Mouse (Mus musculus): ENCODE data around the gene Wdr5. TPM values are rescaled to one million over a fixed set of nuclear protein-coding genes. Genes with fewer than 3 reads are reported as not detected.
A peak's percentile ranks its signal among the peaks of the same experiment; 100 is the strongest.

Gene Wdr5
- polyA plus RNA-seq, 1 experiment from 2014 or later, result 16.6 TPM

DNA sequence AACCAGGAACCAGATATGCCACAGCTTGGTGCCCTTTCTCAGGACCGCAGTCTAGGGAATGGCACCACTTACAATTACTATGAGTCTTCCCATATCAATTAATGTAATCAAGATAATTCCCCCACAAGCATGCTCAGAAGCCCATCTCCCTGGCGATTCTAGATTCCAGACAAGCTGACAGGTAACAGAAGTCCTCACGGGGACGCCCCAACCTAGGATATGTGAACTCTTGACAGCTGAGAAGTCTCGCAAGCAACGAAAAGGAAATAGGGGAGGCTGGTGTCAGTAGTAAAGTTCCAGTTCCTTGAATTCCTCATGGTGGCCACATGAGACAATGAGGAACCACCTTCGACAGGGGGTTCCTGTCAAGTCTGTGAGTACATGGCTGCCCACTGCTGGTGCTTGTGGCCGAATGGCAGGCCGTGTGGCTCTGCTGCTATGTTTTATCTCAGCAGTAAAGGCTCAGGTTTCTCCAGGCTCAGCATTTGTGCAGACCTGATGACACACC lies 48.7 kb downstream of the Wdr5 start:
- TF ChIP-seq EP300 (IDR thresholded peaks at IDR 0.05; ENCODE audit: low read depth), result no peak
- peak; percentile 51 for TF ChIP-seq CTCF (IDR thresholded peaks at IDR 0.05; ENCODE audit: low read depth)
- Histone ChIP-seq H3K27me3 (ENCODE audit: insufficient read depth, low read length) (no peaks in the 10 kb centered on the region), H3K4me2 (ENCODE audit: low read depth, low read length) (no peak overlapping the region), H3K9me3 (ENCODE audit: low read length) (no peaks in the 10 kb centered on the region), H3K36me3 (replicated peaks; ENCODE audit: insufficient read depth, low read length) (no peaks in the 10 kb centered on the region), H3K9ac (replicated peaks) (no peak overlapping the region), H3K27ac (ENCODE audit: low read depth) (no peak overlapping the region), H3K4me3 (ENCODE audit: low read depth, low read length) (no peak overlapping the region), H3K4me1 (ENCODE audit: insufficient read depth) (peaks cover 14% of the 10 kb centered on the region)
- ATAC-seq, result no peak
- 46% methylated on average over 9 of the region's 9 CpGs for whole genome bisulfite sequencing (ENCODE audit: insufficient replicate concordance)
- DNase-seq, result no peak

DNA sequence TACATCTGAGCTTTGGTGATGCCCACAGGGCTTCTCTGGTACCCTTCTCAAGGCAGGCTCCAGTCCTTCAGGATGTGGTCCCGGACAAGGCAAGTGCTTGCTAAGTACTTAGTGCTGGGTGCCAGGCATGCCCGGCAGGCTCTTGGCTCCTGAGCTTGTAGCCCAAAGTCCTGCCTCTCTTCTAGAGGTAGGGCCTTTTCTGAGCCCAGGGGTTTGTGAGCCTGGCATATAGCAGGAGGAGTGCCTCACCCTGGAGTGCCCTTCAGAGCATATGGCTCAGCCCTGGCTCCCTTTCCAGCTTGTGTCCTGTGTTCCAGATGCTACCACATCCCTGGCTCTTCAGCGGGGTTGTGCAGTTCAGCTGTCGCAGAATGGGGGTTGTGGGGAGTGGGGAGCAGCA lies 49.7 kb downstream of the Wdr5 start:
- no peak overlapping the region for H3K4me2 ChIP-seq (ENCODE audit: low read depth, low read length)
- H3K27ac ChIP-seq (ENCODE audit: low read depth), result no peak overlapping the region
- H3K9ac ChIP-seq (replicated peaks), result no peak overlapping the region
- WGBS (ENCODE audit: insufficient replicate concordance), result 79% methylated on average over 4 of the region's 4 CpGs
- TF ChIP-seq EP300 (IDR thresholded peaks at IDR 0.05; ENCODE audit: low read depth) (no peak), CTCF (IDR thresholded peaks at IDR 0.05; ENCODE audit: low read depth) (no peak)
- H3K9me3 ChIP-seq (ENCODE audit: low read length), result no peaks in the 10 kb centered on the region
- no peak for DNase-seq
- no peaks in the 10 kb centered on the region for H3K27me3 ChIP-seq (ENCODE audit: insufficient read depth, low read length)
- peaks cover 14% of the 10 kb centered on the region for H3K4me1 ChIP-seq (ENCODE audit: insufficient read depth)
- no peak for ATAC-seq
- no peak overlapping the region for H3K4me3 ChIP-seq (ENCODE audit: low read depth, low read length)
- H3K36me3 ChIP-seq (replicated peaks; ENCODE audit: insufficient read depth, low read length), result no peaks in the 10 kb centered on the region

DNA sequence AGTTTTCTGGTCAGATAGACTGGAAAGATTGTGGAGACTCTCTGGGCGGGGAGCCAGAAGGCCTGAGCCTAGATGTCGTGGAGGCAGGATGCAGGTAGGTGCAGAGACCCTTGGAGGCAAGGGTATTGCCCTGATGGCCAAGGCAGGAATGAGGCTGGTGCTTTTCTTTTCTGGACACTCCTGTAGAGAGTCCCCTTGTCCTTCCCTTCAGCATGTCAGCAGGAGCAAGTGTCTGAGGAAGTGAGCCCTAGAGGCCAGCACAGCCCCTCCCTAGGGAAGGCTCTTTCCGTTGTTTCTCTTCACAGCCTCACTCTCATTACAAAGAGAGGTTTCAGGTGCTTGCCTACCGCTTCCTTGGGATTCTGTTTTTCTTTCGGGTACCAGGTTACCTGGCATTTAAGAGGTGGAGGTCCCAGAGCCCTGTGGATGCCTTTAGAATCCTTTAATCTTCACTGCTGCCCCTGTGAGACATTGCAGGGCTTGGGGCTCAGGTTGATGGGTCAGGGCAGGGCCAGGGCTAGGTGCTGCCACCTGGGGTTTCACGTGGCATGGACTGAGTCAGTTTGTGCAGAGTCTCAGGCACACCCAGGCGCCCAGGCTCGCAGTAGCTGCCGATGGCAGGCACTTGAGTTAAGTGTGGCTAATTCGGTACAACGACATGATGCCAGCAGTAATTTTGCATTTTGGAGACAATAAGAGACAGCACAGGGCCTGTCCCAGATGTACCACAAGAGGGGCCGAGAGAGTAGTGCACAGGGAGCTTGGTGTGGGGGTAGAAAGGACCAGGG lies 50.6 kb downstream of the Wdr5 start:
- no peak overlapping the region for H3K27ac ChIP-seq (ENCODE audit: low read depth)
- 68% methylated on average over 12 of the region's 12 CpGs for WGBS (ENCODE audit: insufficient replicate concordance)
- 0 out of 2 replicates have a peak overlapping the region, but pooled peaks have one; percentile 11 for H3K9ac ChIP-seq (replicated peaks)
- no peak for TF ChIP-seq EP300 (IDR thresholded peaks at IDR 0.05; ENCODE audit: low read depth)
- no peak for TF ChIP-seq CTCF (IDR thresholded peaks at IDR 0.05; ENCODE audit: low read depth)
- no peak for ATAC-seq
- H3K27me3 ChIP-seq (ENCODE audit: insufficient read depth, low read length), result no peaks in the 10 kb centered on the region
- DNase-seq, result no peak
- H3K36me3 ChIP-seq (replicated peaks; ENCODE audit: insufficient read depth, low read length), result no peaks in the 10 kb centered on the region
- peaks cover 8% of the 10 kb centered on the region for H3K4me1 ChIP-seq (ENCODE audit: insufficient read depth)
- H3K9me3 ChIP-seq (ENCODE audit: low read length), result no peaks in the 10 kb centered on the region
- no peak overlapping the region for H3K4me3 ChIP-seq (ENCODE audit: low read depth, low read length)
- H3K4me2 ChIP-seq (ENCODE audit: low read depth, low read length), result no peak overlapping the region

DNA sequence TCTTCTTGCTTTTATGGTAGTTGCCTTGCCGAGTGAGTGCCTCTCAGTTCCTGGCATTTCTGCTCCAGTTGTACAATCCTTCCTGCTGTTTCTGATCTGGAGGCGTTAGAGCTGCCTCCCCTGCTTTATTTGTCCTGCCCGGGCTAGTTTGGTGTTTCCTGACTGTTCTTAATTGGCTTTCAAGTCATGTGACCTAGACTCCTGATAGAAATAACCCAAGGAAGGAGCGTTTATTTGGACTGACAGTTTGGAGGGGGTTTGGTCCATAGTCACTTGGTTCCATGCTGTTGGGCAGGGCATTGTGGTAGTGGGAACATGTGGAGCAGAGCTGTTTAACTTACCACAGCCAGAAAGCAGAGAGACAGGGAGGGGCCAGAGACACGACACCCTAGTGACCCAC lies 55.9 kb downstream of the Wdr5 start:
- ATAC-seq, result no peak
- no peaks in the 10 kb centered on the region for H3K27me3 ChIP-seq (ENCODE audit: insufficient read depth, low read length)
- WGBS (ENCODE audit: insufficient replicate concordance), result 66% methylated on average over 5 of the region's 5 CpGs

DNA sequence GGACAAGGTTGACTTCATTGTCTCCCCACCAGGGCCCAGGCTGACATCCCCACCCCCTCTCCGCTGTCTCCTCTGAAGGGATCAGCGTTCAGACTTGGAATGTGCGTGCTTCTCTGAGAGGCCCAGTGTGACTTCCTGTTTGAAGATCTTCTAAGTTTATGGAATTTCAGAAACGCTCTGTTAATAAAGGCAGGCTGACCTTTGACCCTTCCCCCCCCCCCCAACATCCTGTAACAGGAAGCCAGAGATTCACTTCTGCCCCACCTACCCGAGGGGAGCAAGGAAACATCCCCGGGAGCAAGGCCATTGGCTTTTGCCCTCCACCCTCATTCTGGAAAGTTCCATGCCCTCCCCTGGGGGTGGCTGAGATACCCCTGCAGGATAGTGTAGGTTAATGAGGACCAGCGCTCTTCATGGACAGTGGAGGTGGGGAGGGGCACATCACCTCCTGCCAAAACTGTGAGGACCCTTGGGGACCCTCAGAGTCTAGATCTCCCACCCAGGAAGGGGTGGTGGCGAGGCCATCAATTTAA lies 57.4 kb downstream of the Wdr5 start:
- Histone ChIP-seq H3K27ac (ENCODE audit: low read depth) (peak overlapping the region; percentile 69), H3K9me3 (ENCODE audit: low read length) (no peaks in the 10 kb centered on the region), H3K36me3 (replicated peaks; ENCODE audit: insufficient read depth, low read length) (no peaks in the 10 kb centered on the region), H3K4me1 (ENCODE audit: insufficient read depth) (0 out of 2 replicates have a peak, but pooled peaks cover 3% of the 10 kb centered on the region), H3K27me3 (ENCODE audit: insufficient read depth, low read length) (no peaks in the 10 kb centered on the region), H3K9ac (replicated peaks) (no peak overlapping the region), H3K4me3 (ENCODE audit: low read depth, low read length) (no peak overlapping the region), H3K4me2 (ENCODE audit: low read depth, low read length) (no peak overlapping the region)
- TF ChIP-seq CTCF (IDR thresholded peaks at IDR 0.05; ENCODE audit: low read depth) (no peak), EP300 (IDR thresholded peaks at IDR 0.05; ENCODE audit: low read depth) (peak; percentile 58; the same call in 1 of the 2 replicates)
- 57% methylated on average over 8 of the region's 8 CpGs for WGBS (ENCODE audit: insufficient replicate concordance)
- ATAC-seq (peak; percentile 31; the same call in 1 of the 2 replicates), DNase-seq (peak; percentile 43)

More for the DNA sequence above, 55.9 kb downstream of the Wdr5 start:
- H3K4me2 ChIP-seq (ENCODE audit: low read depth, low read length), result no peak overlapping the region
- H3K9me3 ChIP-seq (ENCODE audit: low read length), result no peaks in the 10 kb centered on the region
- H3K4me1 ChIP-seq (ENCODE audit: insufficient read depth), result peaks cover 3% of the 10 kb centered on the region; the same call in 1 of the 2 replicates
- H3K4me3 ChIP-seq (ENCODE audit: low read depth, low read length), result no peak overlapping the region
- no peak overlapping the region for H3K27ac ChIP-seq (ENCODE audit: low read depth)
- TF ChIP-seq CTCF (IDR thresholded peaks at IDR 0.05; ENCODE audit: low read depth) (no peak), EP300 (IDR thresholded peaks at IDR 0.05; ENCODE audit: low read depth) (no peak)
- H3K9ac ChIP-seq (replicated peaks), result no peak overlapping the region
- no peak for DNase-seq
- no peaks in the 10 kb centered on the region for H3K36me3 ChIP-seq (replicated peaks; ENCODE audit: insufficient read depth, low read length)

DNA sequence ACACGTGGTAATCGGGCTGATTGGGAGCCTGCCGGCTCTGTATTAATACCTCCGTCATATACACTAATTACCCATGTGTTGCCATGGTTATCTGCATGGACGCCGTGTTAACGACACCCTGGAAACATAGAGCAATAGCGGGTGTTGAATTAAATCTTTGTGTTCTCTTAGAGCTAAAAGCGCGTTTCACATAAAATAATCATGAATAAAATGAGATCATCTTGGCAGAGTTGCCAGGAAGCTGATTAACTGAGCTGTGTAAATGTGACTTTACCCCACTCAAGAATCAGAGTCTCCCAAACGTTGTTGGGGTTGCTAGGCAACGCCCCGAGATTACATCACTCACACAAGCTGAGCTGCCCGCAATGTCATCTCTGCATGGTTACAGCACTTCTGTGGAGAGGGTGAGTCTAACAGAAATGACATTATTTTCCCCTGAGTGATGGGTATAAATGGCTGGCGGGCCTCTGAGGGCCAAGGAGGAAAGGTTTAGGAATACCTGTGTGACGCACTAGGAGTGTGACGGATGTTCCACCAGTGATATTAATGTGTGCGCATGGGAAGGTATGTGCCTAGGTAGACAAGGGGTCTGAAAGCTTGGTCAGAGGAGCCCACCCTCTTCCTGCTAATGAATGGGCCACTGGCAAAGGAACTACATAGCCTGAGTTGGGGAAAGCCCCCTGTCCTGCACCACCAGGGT lies 58.1 kb downstream of the Wdr5 start:
- no peak overlapping the region for H3K9ac ChIP-seq (replicated peaks)
- 64% methylated on average over 18 of the region's 18 CpGs for WGBS (ENCODE audit: insufficient replicate concordance)
- TF ChIP-seq EP300 (IDR thresholded peaks at IDR 0.05; ENCODE audit: low read depth) (no peak), CTCF (IDR thresholded peaks at IDR 0.05; ENCODE audit: low read depth) (no peak)
- DNase-seq, result peak; percentile 75
- H3K4me3 ChIP-seq (ENCODE audit: low read depth, low read length), result no peak overlapping the region
- no peaks in the 10 kb centered on the region for H3K36me3 ChIP-seq (replicated peaks; ENCODE audit: insufficient read depth, low read length)
- peak overlapping the region; percentile 69 for H3K27ac ChIP-seq (ENCODE audit: low read depth)
- H3K4me1 ChIP-seq (ENCODE audit: insufficient read depth), result 0 out of 2 replicates have a peak, but pooled peaks cover 3% of the 10 kb centered on the region
- no peaks in the 10 kb centered on the region for H3K9me3 ChIP-seq (ENCODE audit: low read length)
- peak; percentile 74 for ATAC-seq
- H3K27me3 ChIP-seq (ENCODE audit: insufficient read depth, low read length), result no peaks in the 10 kb centered on the region
- H3K4me2 ChIP-seq (ENCODE audit: low read depth, low read length), result no peak overlapping the region

All from liver, postnatal 0 days (tissue).